Mouse (Mus musculus): ENCODE data around the gene Wars.
A peak's percentile ranks its signal among the peaks of the same experiment; 100 is the strongest.

The Wars gene

GRCm38 (mm10) chr12:108893715-108894431 lies at the start of gene Wars:
TSS of gene Wars (minus strand) at chr12:108894174.
- peak; percentile 94 for DNase-seq (ENCODE audit: low spot score)

- no peak for DNase-seq (ENCODE audit: low spot score)
Measured at GRCm38 (mm10) chr12:108942203-108942923, 48.4 kb upstream of the Wars start.

GRCm38 (mm10) chr12:108941282-108941681 lies 47.3 kb upstream of the Wars start:
- DNase-seq (ENCODE audit: low spot score): no peak

GRCm38 (mm10) chr12:108940255-108940654 lies 46.3 kb upstream of the Wars start:
- DNase-seq (ENCODE audit: low spot score): no peak

GRCm38 (mm10) chr12:108939317-108939716 lies 45.3 kb upstream of the Wars start:
- no peak for DNase-seq (ENCODE audit: low spot score)

- DNase-seq (ENCODE audit: low spot score): no peak
Measured at GRCm38 (mm10) chr12:108938844-108939243, 44.9 kb upstream of the Wars start.

GRCm38 (mm10) chr12:108937506-108937905 lies 43.5 kb upstream of the Wars start:
- DNase-seq (ENCODE audit: low spot score): no peak

GRCm38 (mm10) chr12:108936834-108937233 lies 42.9 kb upstream of the Wars start:
- DNase-seq (ENCODE audit: low spot score): no peak

- no peak for DNase-seq (ENCODE audit: low spot score)
Measured at GRCm38 (mm10) chr12:108934231-108934630, 40.3 kb upstream of the Wars start.

GRCm38 (mm10) chr12:108932113-108932512 lies 38.1 kb upstream of the Wars start:
- DNase-seq (ENCODE audit: low spot score): no peak

GRCm38 (mm10) chr12:108931341-108932053 lies 37.5 kb upstream of the Wars start:
- DNase-seq (ENCODE audit: low spot score): no peak

GRCm38 (mm10) chr12:108929475-108929874 lies 35.5 kb upstream of the Wars start:
- DNase-seq (ENCODE audit: low spot score): no peak

- DNase-seq (ENCODE audit: low spot score): no peak
Measured at GRCm38 (mm10) chr12:108928249-108928648, 34.3 kb upstream of the Wars start.

- DNase-seq (ENCODE audit: low spot score): no peak
Measured at GRCm38 (mm10) chr12:108926606-108927111, 32.7 kb upstream of the Wars start.

GRCm38 (mm10) chr12:108918753-108919152 lies 24.8 kb upstream of the Wars start:
- no peak for DNase-seq (ENCODE audit: low spot score)

GRCm38 (mm10) chr12:108917509-108917908 lies 23.5 kb upstream of the Wars start:
- no peak for DNase-seq (ENCODE audit: low spot score)

- no peak for DNase-seq (ENCODE audit: low spot score)
Measured at GRCm38 (mm10) chr12:108916447-108917042, 22.6 kb upstream of the Wars start.

- DNase-seq (ENCODE audit: low spot score): no peak
Measured at GRCm38 (mm10) chr12:108915893-108916292, 21.9 kb upstream of the Wars start.

GRCm38 (mm10) chr12:108914709-108915340 lies 20.9 kb upstream of the Wars start:
- no peak for DNase-seq (ENCODE audit: low spot score)

- no peak for DNase-seq (ENCODE audit: low spot score)
Measured at GRCm38 (mm10) chr12:108914198-108914597, 20.2 kb upstream of the Wars start.

- no peak for DNase-seq (ENCODE audit: low spot score)
Measured at GRCm38 (mm10) chr12:108912442-108912841, 18.5 kb upstream of the Wars start.
